14 mouse cellular contexts compared by ENCODE assay signal in the genomic region with DNA sequence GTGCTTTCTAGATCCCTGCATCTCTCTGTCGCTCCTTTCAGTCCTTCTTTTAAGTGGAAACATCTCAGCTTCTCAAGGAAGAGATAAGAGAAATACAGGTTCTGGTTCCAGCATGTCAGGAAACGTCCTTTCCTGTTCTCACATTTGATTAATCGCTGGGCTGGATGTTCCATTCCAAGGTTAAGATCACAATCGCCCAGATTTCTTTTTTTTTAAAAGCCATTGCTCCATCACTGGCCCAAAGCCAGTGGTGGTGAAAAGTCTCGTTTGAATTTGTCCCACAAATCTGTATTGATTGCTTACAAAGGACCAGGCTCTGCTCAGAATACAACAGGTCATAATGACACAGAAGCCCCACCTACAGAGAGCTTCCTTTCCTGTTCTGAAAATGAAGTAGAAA.
A peak's percentile ranks its signal among the peaks of the same experiment; 100 is the strongest.
DNase-seq lines count a peak whose midpoint lies in the region; ATAC-seq and TF ChIP-seq lines count a peak whose summit lies in the region.
"Had no signal": no experiment of that assay in that cellular context is flagged by ENCODE, and none has a peak within 500 bp of the region (broad histone marks: within the 10 kb centered on the region; RNA-seq: fewer than 3 reads in every experiment).

No protein-coding gene starts in this region.

- peak; percentile 50 for DNase-seq in kidney, adult 11 months
- DNase-seq in NIH3T3 (ENCODE audit: low read depth): peak; percentile 64
- DNase-seq in lung, postnatal 0 days (ENCODE audit: low spot score): peak; percentile 56
- no peak for DNase-seq in embryo, embryonic 10.5 days (ENCODE audit: low spot score)
- DNase-seq: layer of hippocampus, postnatal 36 days; liver, embryonic 13.5 days; spleen, adult 18-20 months; thymus, postnatal 14 days had no signal

- no peaks in the 10 kb centered on the region for H3K27me3 ChIP-seq in kidney, embryonic 16.5 days (ENCODE audit: insufficient read depth, low read length)
- no peaks in the 10 kb centered on the region for H3K27me3 ChIP-seq in lung, postnatal 0 days (replicated peaks; ENCODE audit: insufficient read depth, low read length)
- H3K27me3 ChIP-seq in hindbrain, embryonic 16.5 days (replicated peaks; ENCODE audit: control insufficient read depth, insufficient read depth, low read length): no peaks in the 10 kb centered on the region
- H3K27me3 ChIP-seq in intestine, embryonic 16.5 days (replicated peaks; ENCODE audit: control insufficient read depth, insufficient read depth, low read length): no peaks in the 10 kb centered on the region
- H3K27me3 ChIP-seq: liver, embryonic 13.5 days; midbrain, embryonic 15.5 days had no signal

- ATAC-seq in kidney, embryonic 16.5 days (ENCODE audit: low FRiP score, low TSS enrichment): no peak
- peak; percentile 21; the same call in 1 of the 2 replicates for ATAC-seq in lung, postnatal 0 days
- ATAC-seq in hindbrain, embryonic 16.5 days: no peak
- no peak for ATAC-seq in intestine, embryonic 16.5 days
- ATAC-seq: hindbrain, postnatal 0 days; midbrain, embryonic 15.5 days had no signal

- H3K9ac ChIP-seq in kidney, embryonic 16.5 days (replicated peaks; ENCODE audit: low read length): no peak overlapping the region
- H3K9ac ChIP-seq in lung, postnatal 0 days (replicated peaks; ENCODE audit: low read depth): no peak overlapping the region
- no peak overlapping the region for H3K9ac ChIP-seq in hindbrain, embryonic 16.5 days (ENCODE audit: low read depth, low read length)
- no peak overlapping the region for H3K9ac ChIP-seq in intestine, embryonic 16.5 days (ENCODE audit: low read depth, low read length)
- H3K9ac ChIP-seq: liver, embryonic 13.5 days; midbrain, embryonic 15.5 days had no signal

- TF ChIP-seq CTCF in lung, postnatal 0 days (IDR thresholded peaks at IDR 0.05): no peak

- H3K27ac ChIP-seq in kidney, embryonic 16.5 days (ENCODE audit: low read length): no peak overlapping the region
- H3K27ac ChIP-seq in brown adipose tissue, adult 24 weeks (replicated peaks; ENCODE audit: low read depth, low read length): peak overlapping the region; percentile 31; the same call in 1 of the 2 replicates
- no peak overlapping the region for H3K27ac ChIP-seq in lung, postnatal 0 days (ENCODE audit: low read length)
- no peak overlapping the region for H3K27ac ChIP-seq in hindbrain, embryonic 16.5 days (ENCODE audit: low read depth, low read length)
- no peak overlapping the region for H3K27ac ChIP-seq in intestine, embryonic 16.5 days (ENCODE audit: low read length)
- H3K27ac ChIP-seq: hindbrain, postnatal 0 days; liver, embryonic 13.5 days; midbrain, embryonic 15.5 days had no signal

- no peaks in the 10 kb centered on the region for H3K9me3 ChIP-seq in kidney, embryonic 16.5 days (ENCODE audit: low read length)
- H3K9me3 ChIP-seq in lung, postnatal 0 days (ENCODE audit: low read length): no peaks in the 10 kb centered on the region
- no peaks in the 10 kb centered on the region for H3K9me3 ChIP-seq in hindbrain, embryonic 16.5 days (ENCODE audit: control insufficient read depth, low read length)
- H3K9me3 ChIP-seq in intestine, embryonic 16.5 days (ENCODE audit: control insufficient read depth, low read length): no peaks in the 10 kb centered on the region
- H3K9me3 ChIP-seq: liver, embryonic 13.5 days; midbrain, embryonic 15.5 days had no signal

- H3K4me3 ChIP-seq in kidney, embryonic 16.5 days (ENCODE audit: low read length): no peak overlapping the region
- H3K4me3 ChIP-seq in brown adipose tissue, adult 24 weeks (ENCODE audit: insufficient read depth, low read depth, low read length): no peak overlapping the region
- no peak overlapping the region for H3K4me3 ChIP-seq in lung, postnatal 0 days (ENCODE audit: low read depth, low read length)
- H3K4me3 ChIP-seq in hindbrain, embryonic 16.5 days (ENCODE audit: low read length): no peak overlapping the region
- no peak overlapping the region for H3K4me3 ChIP-seq in intestine, embryonic 16.5 days (ENCODE audit: low read length)
- H3K4me3 ChIP-seq: liver, embryonic 13.5 days; midbrain, embryonic 15.5 days had no signal

- H3K4me2 ChIP-seq in kidney, embryonic 16.5 days (replicated peaks; ENCODE audit: low read depth, low read length): no peak overlapping the region
- no peak overlapping the region for H3K4me2 ChIP-seq in lung, postnatal 0 days (replicated peaks; ENCODE audit: low read depth, low read length)
- H3K4me2 ChIP-seq in hindbrain, embryonic 16.5 days (ENCODE audit: low read length): no peak overlapping the region
- no peak overlapping the region for H3K4me2 ChIP-seq in intestine, embryonic 16.5 days (ENCODE audit: low read depth, low read length)
- H3K4me2 ChIP-seq: liver, embryonic 13.5 days; midbrain, embryonic 15.5 days had no signal

- no peaks in the 10 kb centered on the region for H3K36me3 ChIP-seq in kidney, embryonic 16.5 days (ENCODE audit: insufficient read depth, low read length)
- H3K36me3 ChIP-seq in lung, postnatal 0 days (ENCODE audit: insufficient read depth, low read length): no peaks in the 10 kb centered on the region
- no peaks in the 10 kb centered on the region for H3K36me3 ChIP-seq in hindbrain, embryonic 16.5 days (ENCODE audit: control insufficient read depth, insufficient read depth, low read length)
- no peaks in the 10 kb centered on the region for H3K36me3 ChIP-seq in intestine, embryonic 16.5 days (ENCODE audit: control insufficient read depth, insufficient read depth, low read length)
- H3K36me3 ChIP-seq: liver, embryonic 13.5 days; midbrain, embryonic 15.5 days had no signal

- 53% methylated on average over 5 of the region's 5 CpGs for WGBS in kidney, embryonic 16.5 days
- WGBS in lung, postnatal 0 days: 35% methylated on average over 5 of the region's 5 CpGs
- WGBS in hindbrain, embryonic 16.5 days: 60% methylated on average over 5 of the region's 5 CpGs
- 63% methylated on average over 5 of the region's 5 CpGs for WGBS in intestine, embryonic 16.5 days

- H3K4me1 ChIP-seq in kidney, embryonic 16.5 days (ENCODE audit: insufficient read depth, low read length): peaks cover 6% of the 10 kb centered on the region
- H3K4me1 ChIP-seq in brown adipose tissue, adult 24 weeks (ENCODE audit: control insufficient read depth, insufficient read depth, insufficient read length, low read length): peaks cover 10% of the 10 kb centered on the region
- H3K4me1 ChIP-seq in lung, postnatal 0 days (ENCODE audit: insufficient read depth, low read depth, low read length): no peaks in the 10 kb centered on the region
- no peaks in the 10 kb centered on the region for H3K4me1 ChIP-seq in hindbrain, embryonic 16.5 days (ENCODE audit: control insufficient read depth, insufficient read depth, low read depth, low read length)
- H3K4me1 ChIP-seq in intestine, embryonic 16.5 days (ENCODE audit: control insufficient read depth, insufficient read depth, low read length): peaks cover 7% of the 10 kb centered on the region; the same call in 1 of the 2 replicates
- H3K4me1 ChIP-seq: midbrain, embryonic 15.5 days had no signal

- peak; percentile 95 for TF ChIP-seq EP300 in lung, postnatal 0 days (IDR thresholded peaks at IDR 0.05)
